Mouse (Mus musculus): ENCODE results near the gene Clnk. TPM values are rescaled to one million over a fixed set of nuclear protein-coding genes. Genes with fewer than 3 reads are reported as not detected.
"Not testable (repeated sequence)": the region's sequence is repeated elsewhere in the genome, so short reads cannot be mapped to it uniquely, and the experiment has no call there.

Clnk gene
- under 1 TPM in 1 of 4 experiments, not detected in 3; 0.19 TPM for total RNA-seq (2022)

DNA sequence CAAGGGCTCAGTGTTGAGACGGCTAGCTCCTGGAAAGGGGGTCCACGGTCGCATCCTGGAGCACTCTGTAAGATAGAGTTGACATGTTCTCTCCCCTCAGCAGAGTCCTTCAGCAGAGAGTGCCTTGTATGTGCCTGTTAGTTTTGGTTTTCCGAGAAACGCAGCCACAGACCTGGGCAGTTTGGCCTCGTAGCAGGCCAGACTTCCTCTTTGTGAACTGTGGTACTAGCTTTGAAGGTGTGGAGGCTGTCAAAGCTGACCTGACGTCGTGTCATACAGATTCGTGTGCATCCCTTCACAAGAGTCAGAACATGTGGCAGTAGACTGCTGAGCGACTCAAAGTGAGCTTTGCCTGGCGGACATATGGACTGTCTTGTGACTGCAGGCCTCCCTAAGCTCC is at the start of gene Clnk:
Gene Clnk, minus strand, starts transcription at position 191 of the 400 bp plus-strand sequence.
- no peak for DNase-seq (ENCODE audit: low spot score in 2 of 2)

DNA sequence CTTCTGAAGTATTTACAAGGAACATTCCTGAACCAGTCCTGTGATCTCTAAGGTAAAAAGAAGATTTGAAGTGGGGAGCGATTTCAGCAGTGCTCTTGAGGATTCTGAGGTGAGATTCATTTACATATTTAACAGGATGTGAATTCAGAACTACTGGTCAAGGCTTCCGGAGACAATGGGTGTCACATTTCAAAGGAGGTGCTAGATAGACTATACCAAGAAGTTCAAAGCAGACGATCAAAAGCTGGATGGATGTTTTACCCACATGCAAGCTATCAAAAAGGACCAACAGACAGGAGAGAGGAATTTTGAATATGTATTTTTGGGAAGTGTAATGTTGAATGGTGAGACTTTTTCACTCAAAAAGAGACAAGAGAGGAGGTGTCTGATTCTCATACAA is 28.7 kb upstream of the Clnk start:
- DNase-seq (ENCODE audit: low spot score in 2 of 2): no peak

DNA sequence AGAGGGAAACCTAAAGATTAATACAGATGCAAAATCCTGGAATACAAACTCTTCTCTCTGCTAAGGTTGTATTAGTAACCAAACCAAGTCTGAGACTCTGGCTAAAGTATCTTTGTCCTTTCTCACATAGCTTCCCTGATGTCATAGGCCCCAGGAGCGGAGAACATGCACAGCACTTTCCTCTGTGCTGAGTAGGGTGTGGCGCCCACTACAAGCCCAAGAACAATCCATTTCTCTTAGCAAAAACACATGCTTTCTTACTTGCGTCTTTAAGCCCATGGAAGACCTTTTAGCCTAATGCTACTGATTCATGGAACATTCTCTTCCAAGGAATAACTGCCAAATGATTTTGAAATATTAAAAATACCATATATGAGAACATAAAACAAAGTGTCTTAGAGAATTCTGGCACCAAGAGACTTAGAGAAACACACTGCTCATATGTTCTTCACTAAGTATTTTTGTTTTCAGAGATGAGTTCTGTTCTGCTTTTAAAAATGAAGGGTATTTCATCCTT is 28.0 kb upstream of the Clnk start:
- no peak for DNase-seq (ENCODE audit: low spot score in 2 of 2)

DNA sequence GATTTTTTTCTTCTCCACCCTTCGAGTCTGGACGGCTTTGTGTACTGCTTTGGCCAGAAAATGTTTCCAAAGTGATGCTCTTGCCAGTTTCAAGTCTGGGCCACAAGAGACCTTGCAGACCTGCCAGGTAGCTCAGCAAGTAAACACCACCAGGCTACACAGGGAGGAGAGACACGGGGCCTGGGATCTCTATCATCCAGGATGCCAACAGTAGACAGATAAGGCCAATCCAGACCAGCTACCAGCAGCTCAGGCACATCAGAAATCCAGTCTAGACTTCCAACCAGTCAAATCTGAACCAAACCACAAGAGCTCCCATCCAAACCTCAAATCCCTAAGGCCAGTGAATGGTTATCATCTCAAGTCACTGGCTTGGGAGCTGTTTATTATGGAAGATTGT is 26.3 kb upstream of the Clnk start:
- DNase-seq (ENCODE audit: low spot score in 2 of 2): no peak

DNA sequence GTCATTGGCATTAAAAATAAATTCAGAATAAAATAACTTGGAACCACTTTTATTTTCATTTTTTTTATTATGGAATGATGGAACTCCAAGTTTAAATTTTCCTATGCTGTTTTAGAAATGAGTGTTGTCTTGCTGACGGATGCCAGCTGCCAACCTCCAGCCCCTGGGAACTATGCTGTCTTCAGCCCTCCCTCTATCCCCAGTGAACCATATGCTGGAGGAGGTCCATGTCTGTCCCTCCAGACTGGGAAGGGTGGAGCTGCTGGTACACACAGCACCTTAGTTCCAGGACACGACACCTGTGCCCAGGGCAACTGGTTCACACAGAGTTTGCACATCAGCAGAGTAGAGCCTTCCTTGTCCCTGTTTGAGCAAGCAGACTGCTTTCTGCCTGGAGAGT is 22.4 kb upstream of the Clnk start:
- no peak for DNase-seq (ENCODE audit: low spot score in 2 of 2)

DNA sequence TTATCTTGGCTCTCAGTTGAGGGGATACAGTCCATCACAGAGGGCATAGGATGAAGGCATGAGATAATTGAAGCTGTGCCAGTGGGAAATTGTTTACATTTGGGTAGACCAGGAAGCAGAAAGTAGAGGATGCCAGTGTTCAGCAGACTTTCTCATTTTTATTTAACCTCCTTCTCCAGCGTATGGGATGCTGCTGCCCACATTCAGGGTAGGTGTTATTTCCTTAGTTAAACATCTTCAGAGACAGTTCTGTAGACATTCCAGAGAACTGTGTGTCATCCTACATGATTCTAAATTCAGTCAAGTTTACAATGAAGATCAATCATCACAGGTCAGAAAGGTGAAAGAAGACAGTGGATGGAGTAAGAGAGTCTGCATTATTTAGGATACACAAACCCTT is 12.0 kb upstream of the Clnk start:
- DNase-seq (ENCODE audit: low spot score in 2 of 2): no peak

DNA sequence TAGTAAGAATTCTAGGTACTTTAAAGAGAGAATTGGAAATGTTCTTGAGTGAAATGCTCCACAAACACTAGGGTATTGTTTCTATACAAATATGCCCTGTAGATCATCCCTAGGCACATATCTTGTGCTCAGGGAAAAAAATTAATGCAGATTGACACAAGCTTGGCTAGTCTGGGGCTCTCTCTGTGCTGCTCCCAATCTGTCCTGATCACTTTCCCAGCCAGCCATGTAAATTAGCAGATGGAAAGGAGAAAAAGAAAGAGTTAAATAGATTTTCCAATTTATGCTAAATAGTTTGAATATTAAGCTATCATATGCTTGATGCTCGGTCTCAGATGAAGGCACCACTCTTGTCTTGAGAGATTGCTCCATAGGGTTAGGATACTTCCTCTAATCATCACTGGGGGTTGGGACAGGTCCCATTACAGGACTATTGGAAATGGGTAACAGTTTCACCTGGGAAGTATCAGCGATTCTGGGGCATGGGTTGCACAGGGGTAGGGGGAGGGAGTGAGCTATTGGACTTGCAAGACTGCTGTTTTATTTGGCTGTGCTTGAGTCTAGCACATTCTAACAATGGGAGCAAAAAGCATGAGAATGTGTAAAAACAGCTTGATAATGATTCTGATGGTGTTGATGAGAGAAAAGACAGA is 10.1 kb upstream of the Clnk start:
- DNase-seq (ENCODE audit: low spot score in 2 of 2): no peak

DNA sequence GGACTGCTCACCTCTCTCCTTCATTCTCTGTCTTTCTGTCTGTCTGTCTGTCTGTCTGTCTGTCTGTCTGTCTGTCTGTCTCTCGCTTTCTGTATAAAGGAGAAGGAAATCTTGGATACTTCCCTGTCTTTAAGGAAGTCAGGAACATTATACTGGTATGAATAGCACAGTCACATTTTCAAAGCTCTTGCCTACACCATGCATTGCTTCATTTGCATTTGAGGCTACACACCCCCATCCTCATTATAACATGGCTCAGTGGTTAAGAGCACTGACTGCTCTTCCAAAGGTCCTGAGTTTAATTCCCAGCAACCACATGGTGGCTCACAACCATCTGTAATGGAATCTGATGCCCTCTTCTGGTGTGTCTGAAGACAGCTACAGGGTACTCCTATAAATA is 6.0 kb upstream of the Clnk start:
- DNase-seq (ENCODE audit: low spot score in 2 of 2): not testable (repeated sequence)

DNA sequence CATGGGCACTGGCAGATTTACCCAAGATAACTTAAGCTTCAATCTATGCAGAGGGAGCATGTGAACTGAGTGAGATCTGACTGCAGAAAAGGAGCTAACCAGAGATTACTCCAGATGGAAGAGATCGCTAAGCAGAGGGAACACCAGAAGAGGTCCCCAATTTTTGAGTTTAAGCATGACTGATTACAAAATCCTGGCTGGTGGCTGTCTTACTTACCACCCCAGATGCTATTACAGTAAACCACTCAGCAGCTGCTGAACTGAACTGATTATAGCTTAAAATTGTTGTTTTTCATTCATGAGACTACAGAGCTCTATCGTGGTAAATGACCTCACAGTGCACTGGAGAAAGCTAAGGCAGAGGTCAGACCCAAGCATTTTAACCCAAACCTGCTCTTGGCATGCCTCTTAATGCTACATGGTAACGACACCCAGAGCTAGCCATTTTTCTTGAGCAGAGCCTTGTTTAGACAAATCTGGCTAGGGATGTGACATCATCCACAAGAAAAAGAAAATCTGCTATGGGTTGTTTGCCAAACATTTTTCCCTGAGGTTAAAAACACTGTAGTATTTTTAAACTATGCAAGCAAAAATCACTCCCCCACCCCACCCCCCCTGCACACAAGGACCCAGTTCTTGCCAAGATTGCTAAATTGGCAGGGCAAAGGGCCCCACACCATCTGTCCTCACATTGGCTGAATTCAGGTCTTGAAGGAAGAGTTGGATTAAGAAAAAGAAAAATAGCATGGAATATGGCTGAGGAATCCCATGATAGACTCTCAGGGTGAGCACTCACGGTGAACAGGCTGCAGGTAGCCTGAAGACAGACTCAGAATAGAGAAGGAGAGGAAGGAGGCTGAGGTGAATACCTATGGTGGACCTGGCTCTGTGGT is 5.4 kb upstream of the Clnk start:
- DNase-seq (ENCODE audit: low spot score in 2 of 2): peak; percentile 20 to 36

DNA sequence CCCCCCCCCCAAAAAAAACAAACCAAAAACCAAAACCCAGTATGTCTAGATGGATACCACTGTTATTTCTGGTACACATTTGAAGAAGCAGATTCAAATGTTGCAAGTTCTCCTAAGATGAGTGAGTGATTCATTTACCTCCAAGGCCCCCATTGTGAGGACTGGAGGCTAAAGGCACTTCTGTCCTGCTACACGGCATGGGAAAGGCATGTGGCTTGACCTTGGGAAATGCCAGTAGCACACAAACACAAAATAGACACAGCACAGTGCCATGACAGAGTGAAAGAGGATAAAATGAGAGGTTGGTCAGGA is 4.8 kb upstream of the Clnk start:
- DNase-seq (ENCODE audit: low spot score in 2 of 2): no peak

DNA sequence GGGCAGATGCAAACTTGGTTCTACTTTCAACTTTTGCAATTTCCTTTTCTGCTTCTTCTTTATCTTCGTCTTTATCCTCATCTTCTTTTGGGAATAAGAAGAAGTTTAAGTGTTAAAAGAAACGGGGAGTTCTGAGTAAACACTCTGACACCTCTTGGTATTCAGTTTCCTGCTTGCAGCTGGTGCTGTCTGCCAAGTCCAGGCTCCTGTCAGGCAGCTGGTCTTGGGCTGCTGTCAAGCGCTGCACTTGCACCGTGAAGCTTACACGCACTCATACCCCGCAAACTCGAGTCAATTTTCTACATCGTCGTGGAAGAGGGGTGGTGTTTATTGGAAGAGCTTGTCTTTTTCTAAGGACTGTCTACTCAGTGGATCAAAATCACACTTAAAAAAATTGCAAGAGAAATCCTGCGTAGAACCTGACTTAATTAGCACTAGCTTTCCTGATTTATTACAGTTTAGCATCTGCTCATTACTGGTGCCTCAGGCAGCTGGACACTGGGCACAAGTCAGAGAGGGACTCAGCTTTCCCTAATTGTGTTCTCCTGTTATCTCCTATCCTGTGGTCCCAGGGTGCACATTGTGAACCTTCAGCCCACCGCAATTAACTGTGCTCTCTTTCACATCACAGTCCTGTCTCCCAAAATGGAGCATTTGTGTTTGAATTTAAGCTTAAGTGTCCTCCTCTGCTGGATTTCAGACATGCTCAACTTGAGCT is 3.5 kb upstream of the Clnk start:
- DNase-seq (ENCODE audit: low spot score in 2 of 2): no peak

DNA sequence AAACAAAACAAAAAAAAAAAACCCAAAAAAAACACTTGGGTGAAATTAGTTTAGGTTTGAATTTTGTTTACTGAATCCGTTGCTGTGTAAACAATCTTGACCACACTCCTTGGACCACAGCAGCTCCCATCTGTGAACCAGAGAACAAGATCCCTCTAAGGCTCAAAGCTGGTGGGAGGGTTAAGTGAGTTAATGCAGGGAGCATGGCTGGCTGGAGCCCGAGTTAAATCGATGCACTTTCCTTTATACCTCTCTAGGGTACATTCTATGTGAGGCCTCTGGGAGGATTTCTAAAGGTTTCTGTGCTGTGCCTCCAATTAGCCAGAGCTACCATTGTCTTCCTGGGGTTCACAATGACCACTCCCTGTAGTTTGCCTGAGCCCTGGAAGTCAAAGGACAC is 1.2 kb downstream of the Clnk start:
- DNase-seq (ENCODE audit: low spot score in 2 of 2): no peak

DNA sequence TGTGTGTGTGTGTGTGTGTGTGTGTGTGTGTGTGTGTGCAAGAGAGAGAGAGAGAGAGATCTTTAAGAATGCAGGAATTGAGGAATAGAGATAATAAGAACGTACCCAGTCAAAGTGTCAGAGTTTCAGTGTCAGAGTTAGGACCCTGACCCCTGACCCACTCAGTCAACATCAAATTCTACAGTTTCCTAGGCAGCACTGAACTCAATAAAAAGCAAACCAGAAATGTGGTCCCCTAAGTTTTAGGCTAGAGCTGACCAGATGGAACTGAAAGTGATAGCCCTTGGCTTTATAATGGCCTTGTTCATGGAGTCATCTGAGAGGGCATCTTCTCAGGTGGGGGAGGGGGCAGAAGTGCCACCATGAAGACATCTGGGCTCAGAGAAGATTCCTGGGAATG is 1.7 kb downstream of the Clnk start:
- no peak for DNase-seq (ENCODE audit: low spot score in 2 of 2)

DNA sequence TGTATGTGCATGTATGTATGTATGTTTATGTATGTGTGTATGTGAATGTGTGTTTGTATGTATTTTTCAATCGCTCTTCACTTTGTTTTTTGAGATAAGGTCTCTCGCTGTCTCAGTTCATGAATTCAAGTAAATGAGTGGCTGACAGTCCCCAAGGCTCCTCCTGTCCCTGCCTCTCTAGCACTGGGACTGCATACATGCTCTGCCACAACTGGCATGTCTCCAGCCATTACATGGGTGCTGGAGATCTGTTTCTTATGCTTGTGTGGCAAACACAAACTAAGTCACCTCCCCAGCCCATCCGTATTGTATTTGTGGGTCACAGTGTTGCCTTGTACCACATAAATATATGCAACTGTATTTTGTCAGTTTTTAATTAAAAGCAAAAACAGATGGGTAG is 3.7 kb downstream of the Clnk start:
- no peak for DNase-seq (ENCODE audit: low spot score in 2 of 2)

DNA sequence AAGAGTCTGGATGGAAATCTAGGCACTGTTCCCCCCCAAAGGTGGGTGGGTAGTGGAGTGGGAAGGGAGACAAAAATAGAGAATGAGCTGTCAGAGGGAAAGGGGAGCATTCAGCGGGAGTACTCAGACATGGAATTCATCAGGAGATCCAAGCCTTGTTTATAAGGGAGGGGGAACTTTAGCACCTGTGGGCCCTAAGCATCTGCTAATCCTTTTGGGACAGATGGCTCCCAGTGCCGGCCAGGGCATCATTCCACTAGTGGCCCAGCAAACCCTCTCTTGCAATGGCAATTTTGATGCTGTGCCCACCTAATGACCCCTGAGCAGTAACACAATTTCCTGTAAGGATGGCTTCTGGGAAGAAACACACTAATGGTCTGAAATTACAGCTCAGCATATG is 5.0 kb downstream of the Clnk start:
- no peak for DNase-seq (ENCODE audit: low spot score in 2 of 2)

DNA sequence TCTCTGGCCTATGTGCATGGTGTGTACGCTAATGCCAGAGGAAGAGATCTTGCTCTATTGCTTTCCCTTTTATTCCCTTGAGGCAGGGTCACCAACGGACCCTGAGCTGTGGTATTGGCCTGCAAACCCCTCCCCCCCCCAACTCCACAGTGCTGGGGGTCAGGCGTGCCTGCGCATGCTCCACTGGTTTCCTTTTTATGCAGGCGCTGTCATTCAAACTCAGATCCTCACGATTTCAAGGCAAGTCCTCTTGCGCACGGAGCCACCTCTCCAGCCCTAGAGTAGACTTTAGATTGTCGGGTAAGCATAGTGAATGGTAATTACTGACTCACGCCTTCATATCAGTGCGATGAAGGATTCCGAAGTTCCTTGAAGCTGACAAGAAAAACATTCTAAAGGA is 6.1 kb downstream of the Clnk start:
- DNase-seq (ENCODE audit: low spot score in 2 of 2): no peak

DNA sequence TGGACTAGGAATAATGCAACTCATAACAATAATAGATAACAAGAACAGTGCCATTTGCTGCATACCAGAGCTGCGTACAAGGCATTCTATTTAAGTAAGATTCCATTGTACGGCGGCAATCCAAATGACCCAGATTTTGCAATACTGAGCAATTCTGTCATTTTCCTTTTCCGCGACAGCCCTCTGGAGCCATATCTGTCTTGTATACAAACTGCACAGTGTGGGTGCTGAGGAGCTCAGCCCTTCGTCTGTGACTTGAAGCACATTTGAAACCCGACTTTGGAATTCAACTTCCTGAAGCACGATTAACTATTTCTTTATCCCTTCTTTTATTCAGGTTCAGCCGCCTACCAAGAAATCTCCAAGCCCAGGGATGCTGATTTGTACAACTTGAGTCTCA is 6.6 kb downstream of the Clnk start:
- no peak for DNase-seq (ENCODE audit: low spot score in 2 of 2)

DNA sequence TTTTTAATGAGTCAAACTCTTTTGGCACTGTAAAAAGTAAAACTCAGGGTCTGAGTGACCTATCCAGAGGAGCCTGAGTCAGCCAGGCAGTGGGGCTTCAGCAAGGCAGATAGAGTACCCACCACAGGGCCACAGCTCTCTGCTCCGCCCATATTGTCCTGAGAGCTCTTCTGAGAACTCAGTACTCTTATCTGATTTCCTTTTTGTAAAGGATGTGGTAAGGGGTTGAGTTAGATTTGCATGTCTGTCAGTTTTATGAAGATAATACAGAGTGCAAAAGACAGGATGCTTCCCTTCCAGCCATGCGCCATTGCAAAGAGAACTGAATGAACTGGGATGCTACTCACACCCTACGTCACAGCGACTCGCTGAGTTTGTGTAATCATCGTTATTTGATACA is 12.0 kb downstream of the Clnk start:
- no peak for DNase-seq (ENCODE audit: low spot score in 2 of 2)

DNA sequence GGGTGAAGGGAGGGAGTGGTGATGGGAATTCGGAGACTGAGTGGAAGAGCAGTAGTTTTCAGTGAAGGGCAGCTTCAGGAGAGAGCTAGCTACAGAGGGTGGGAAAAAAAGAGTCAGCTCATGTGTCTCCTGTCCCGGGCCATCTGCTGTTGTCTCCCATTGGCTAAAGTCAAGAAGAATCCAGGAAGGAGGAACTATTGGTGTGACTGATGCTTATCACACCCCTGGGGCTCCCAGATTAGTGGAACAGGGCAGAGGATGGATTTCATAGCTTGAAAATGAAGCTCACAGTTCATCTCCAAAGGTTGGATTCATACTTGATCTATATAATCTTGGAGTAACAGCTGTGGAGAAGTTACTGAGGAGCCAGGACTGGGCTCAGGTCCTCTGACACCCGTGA is 13.6 kb downstream of the Clnk start:
- no peak for DNase-seq (ENCODE audit: low spot score in 2 of 2)

DNA sequence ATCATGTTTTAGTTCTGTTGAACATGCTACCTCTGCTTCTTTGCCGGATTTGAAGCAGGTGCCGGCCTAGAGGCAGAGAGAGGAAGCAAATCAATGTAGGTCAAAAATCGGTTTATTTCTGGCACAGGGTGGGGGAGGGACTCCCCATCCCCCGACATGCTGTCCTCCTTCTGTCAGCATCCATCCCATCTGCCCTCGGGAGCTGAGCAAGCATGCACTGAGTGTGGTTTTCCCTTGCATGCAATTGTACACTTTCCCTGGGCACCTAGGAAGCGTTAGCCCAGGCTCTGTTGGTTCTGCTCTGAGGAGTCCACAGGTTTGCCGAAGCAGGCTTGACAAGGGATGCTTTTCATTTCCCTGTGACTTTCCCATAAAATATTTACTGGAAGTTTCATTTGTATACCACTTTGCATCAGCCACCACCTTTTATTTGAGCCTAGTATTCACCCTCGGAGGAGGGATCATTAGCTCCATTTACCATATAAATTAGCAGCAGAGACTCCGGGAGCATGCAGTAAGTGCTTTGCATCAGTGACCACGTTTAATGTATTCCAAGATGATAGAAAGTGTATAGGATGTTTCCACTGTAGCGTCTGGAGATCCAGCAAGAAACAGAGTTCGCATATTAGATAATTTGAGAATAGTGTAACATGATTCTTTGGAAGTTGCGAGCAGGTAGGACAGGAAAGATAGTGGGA is 14.2 kb downstream of the Clnk start:
- peak; percentile 9 to 11 for DNase-seq (ENCODE audit: low spot score in 2 of 2)

DNA sequence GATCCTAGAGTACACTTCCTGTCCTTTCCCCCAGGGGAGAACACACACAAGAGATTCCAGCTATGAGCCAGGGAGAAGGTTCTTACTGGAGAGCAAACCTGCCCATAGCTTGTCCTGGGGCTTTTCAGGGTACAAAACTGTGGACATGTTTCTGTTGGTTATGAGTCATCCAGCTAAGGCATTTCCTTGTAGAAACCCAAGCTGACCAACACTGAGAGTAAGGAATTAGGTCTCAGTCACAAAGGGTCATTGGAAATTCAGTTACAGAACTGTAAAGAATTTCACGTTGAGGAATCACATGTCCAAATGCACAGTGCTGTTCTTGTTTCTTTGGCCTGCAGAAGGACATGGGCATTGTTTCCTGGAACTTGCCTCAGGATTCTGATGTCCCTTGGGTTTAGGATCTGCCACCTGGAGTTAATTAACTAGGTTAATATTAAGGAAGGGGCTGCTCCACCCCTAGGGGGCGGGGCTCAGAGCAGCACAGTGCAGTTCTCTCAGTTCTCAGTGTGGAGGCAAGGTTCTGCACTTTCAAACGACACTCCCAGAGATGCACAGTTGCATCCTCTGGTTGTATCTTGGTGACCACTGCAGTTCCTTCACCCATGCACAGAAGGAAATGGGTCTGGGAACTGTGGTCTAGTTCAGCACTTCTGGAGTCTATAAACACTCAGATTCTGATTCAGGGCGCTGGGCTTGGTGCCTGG is 18.4 kb downstream of the Clnk start:
- no peak for DNase-seq (ENCODE audit: low spot score in 2 of 2)

Measured in layer of hippocampus, adult 8-10 months (tissue).